Mouse (Mus musculus) bone marrow, adult 2 months (tissue): Measurements from ENCODE around the gene 6030498E09Rik.

Source experiments
- CTCF ChIP-seq: fragments of 200-500 bp; IDR thresholded peaks from 2 replicates; pipeline ENCODE4 v1.5.1; 2011; ENCODE audit warnings: low read length, control low read depth; ENCODE audit not compliant: control insufficient read depth, insufficient read depth
- POLR2A ChIP-seq: fragments of 200-500 bp; IDR thresholded peaks from 2 replicates; pipeline ENCODE4 v1.6.1; 2011; ENCODE audit warnings: low read depth, mild to moderate bottlenecking, control low read depth, low read length, borderline replicate concordance; ENCODE audit not compliant: control insufficient read depth

DNA sequence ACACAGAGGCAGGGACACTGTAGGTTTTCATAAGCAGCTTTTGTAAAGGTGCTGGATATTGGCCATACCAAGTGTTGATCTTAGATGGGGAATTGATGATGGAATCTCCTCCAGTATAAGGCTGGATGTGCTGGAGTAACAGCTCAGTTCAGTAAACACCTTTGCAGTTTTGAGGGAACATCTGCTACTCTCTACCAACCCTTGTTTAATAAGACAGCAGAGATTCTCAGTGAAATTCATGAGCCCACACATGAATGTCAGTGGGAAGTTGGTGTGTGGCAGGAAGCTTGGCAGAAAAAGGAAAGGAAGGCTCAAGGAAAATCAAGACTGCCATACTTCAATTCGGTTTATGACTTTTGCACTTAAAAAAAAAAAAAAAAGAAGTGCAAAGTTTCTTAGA lies 186.1 kb downstream of the 6030498E09Rik start:
- TF ChIP-seq CTCF, result no peak
- TF ChIP-seq POLR2A, result no peak
